Mouse (Mus musculus): ENCODE measurements at regions not wholly inside any gene's neighbourhood (a gene's known extent, or its start where the extent isn't known, plus 50 kb on each side); places are given as distances from the start of the nearest gene placed in this dataset.
"Not testable (repeated sequence)": the region's sequence is repeated elsewhere in the genome, so short reads cannot be mapped to it uniquely, and the experiment has no call there.

- no peaks in the 10 kb centered on the region for H3K27me3 ChIP-seq (ENCODE audit: low read depth, poor library complexity, severe bottlenecking)
- H3K36me3 ChIP-seq, result no peaks in the 10 kb centered on the region
- no peak overlapping the region for H3K27ac ChIP-seq (replicated peaks)
- H3K4me3 ChIP-seq, result no peak overlapping the region
- 88% methylated on average over 4 of the region's 4 CpGs for WGBS
- H3K4me1 ChIP-seq, result no peaks in the 10 kb centered on the region
- no peaks in the 10 kb centered on the region for H3K9me3 ChIP-seq (replicated peaks)
- DNase-seq (ENCODE audit: low spot score), result no peak
These were observed 151.0 kb upstream of the 2610301B20Rik start for GRCm38 (mm10) chr4:10723341-10723740.

- H3K9me3 ChIP-seq (replicated peaks), result no peaks in the 10 kb centered on the region
- no peaks in the 10 kb centered on the region for H3K36me3 ChIP-seq
- no peaks in the 10 kb centered on the region for H3K27me3 ChIP-seq (ENCODE audit: low read depth, poor library complexity, severe bottlenecking)
- no peaks in the 10 kb centered on the region for H3K4me1 ChIP-seq
- 89% methylated on average over 3 of the region's 3 CpGs for WGBS
- DNase-seq (ENCODE audit: low spot score), result no peak
- no peak overlapping the region for H3K4me3 ChIP-seq
- no peak overlapping the region for H3K27ac ChIP-seq (replicated peaks)
These were observed 146.4 kb upstream of the 2610301B20Rik start for GRCm38 (mm10) chr4:10727894-10728293.

- Histone ChIP-seq H3K4me3 (no peak overlapping the region), H3K9me3 (replicated peaks) (no peaks in the 10 kb centered on the region), H3K36me3 (no peaks in the 10 kb centered on the region), H3K27me3 (ENCODE audit: low read depth, poor library complexity, severe bottlenecking) (no peaks in the 10 kb centered on the region), H3K27ac (replicated peaks) (no peak overlapping the region), H3K4me1 (no peaks in the 10 kb centered on the region)
- WGBS, result 98% methylated on average over 3 of the region's 3 CpGs
- no peak for DNase-seq (ENCODE audit: low spot score)
These were observed 129.1 kb upstream of the 2610301B20Rik start for GRCm38 (mm10) chr4:10745207-10745606.

- no peak overlapping the region for H3K27ac ChIP-seq (replicated peaks)
- no peaks in the 10 kb centered on the region for H3K4me1 ChIP-seq
- no peak overlapping the region for H3K4me3 ChIP-seq
- H3K9me3 ChIP-seq (replicated peaks), result no peaks in the 10 kb centered on the region
- 93% methylated on average over 8 of the region's 8 CpGs for WGBS
- no peaks in the 10 kb centered on the region for H3K36me3 ChIP-seq
- no peaks in the 10 kb centered on the region for H3K27me3 ChIP-seq (ENCODE audit: low read depth, poor library complexity, severe bottlenecking)
- no peak for DNase-seq (ENCODE audit: low spot score)
These were observed 125.5 kb upstream of the 2610301B20Rik start for GRCm38 (mm10) chr4:10748816-10749215.

GRCm38 (mm10) chr4:10750377-10751062, 123.8 kb upstream of the 2610301B20Rik start:
- not testable (repeated sequence) for H3K27me3 ChIP-seq (ENCODE audit: low read depth, poor library complexity, severe bottlenecking); DNase-seq (ENCODE audit: low spot score); H3K4me3 ChIP-seq; H3K9me3 ChIP-seq (replicated peaks); H3K27ac ChIP-seq (replicated peaks); H3K4me1 ChIP-seq; H3K36me3 ChIP-seq
- 61% methylated on average over 6 of the region's 6 CpGs for WGBS

- no peak overlapping the region for H3K27ac ChIP-seq (replicated peaks)
- 82% methylated on average over 5 of the region's 5 CpGs for WGBS
- H3K36me3 ChIP-seq, result no peaks in the 10 kb centered on the region
- H3K4me3 ChIP-seq, result no peak overlapping the region
- H3K4me1 ChIP-seq, result no peaks in the 10 kb centered on the region
- no peak for DNase-seq (ENCODE audit: low spot score)
- no peaks in the 10 kb centered on the region for H3K9me3 ChIP-seq (replicated peaks)
- H3K27me3 ChIP-seq (ENCODE audit: low read depth, poor library complexity, severe bottlenecking), result no peaks in the 10 kb centered on the region
These were observed 121.1 kb upstream of the 2610301B20Rik start for GRCm38 (mm10) chr4:10753176-10753575.

- Histone ChIP-seq H3K27me3 (ENCODE audit: low read depth, poor library complexity, severe bottlenecking) (no peaks in the 10 kb centered on the region), H3K36me3 (no peaks in the 10 kb centered on the region), H3K4me3 (no peak overlapping the region), H3K4me1 (no peaks in the 10 kb centered on the region), H3K27ac (replicated peaks) (no peak overlapping the region), H3K9me3 (replicated peaks) (no peaks in the 10 kb centered on the region)
- 93% methylated on average over 4 of the region's 4 CpGs for WGBS
- no peak for DNase-seq (ENCODE audit: low spot score)
These were observed 114.8 kb upstream of the 2610301B20Rik start for GRCm38 (mm10) chr4:10759491-10759890.

- H3K27me3 ChIP-seq (ENCODE audit: low read depth, poor library complexity, severe bottlenecking), result no peaks in the 10 kb centered on the region
- H3K4me1 ChIP-seq, result no peaks in the 10 kb centered on the region
- DNase-seq (ENCODE audit: low spot score), result no peak
- H3K27ac ChIP-seq (replicated peaks), result no peak overlapping the region
- no peaks in the 10 kb centered on the region for H3K9me3 ChIP-seq (replicated peaks)
- no peak overlapping the region for H3K4me3 ChIP-seq
- 85% methylated on average over 6 of the region's 6 CpGs for WGBS
- H3K36me3 ChIP-seq, result no peaks in the 10 kb centered on the region
These were observed 106.6 kb upstream of the 2610301B20Rik start for GRCm38 (mm10) chr4:10767676-10768075.

GRCm38 (mm10) chr4:10770026-10770643, 104.2 kb upstream of the 2610301B20Rik start:
- no peak for DNase-seq (ENCODE audit: low spot score)
- Histone ChIP-seq H3K27ac (replicated peaks) (no peak overlapping the region), H3K4me1 (no peaks in the 10 kb centered on the region), H3K27me3 (ENCODE audit: low read depth, poor library complexity, severe bottlenecking) (no peaks in the 10 kb centered on the region), H3K4me3 (no peak overlapping the region), H3K9me3 (replicated peaks) (no peaks in the 10 kb centered on the region), H3K36me3 (no peaks in the 10 kb centered on the region)
- WGBS, result 92% methylated on average over 13 of the region's 13 CpGs

- H3K9me3 ChIP-seq (replicated peaks), result no peaks in the 10 kb centered on the region
- no peak overlapping the region for H3K4me3 ChIP-seq
- no peak overlapping the region for H3K27ac ChIP-seq (replicated peaks)
- no peak for DNase-seq (ENCODE audit: low spot score)
- no peaks in the 10 kb centered on the region for H3K36me3 ChIP-seq
- H3K4me1 ChIP-seq, result no peaks in the 10 kb centered on the region
- no peaks in the 10 kb centered on the region for H3K27me3 ChIP-seq (ENCODE audit: low read depth, poor library complexity, severe bottlenecking)
- 48% methylated on average over 3 of the region's 3 CpGs for WGBS
These were observed 99.6 kb upstream of the 2610301B20Rik start for GRCm38 (mm10) chr4:10774557-10775215.

GRCm38 (mm10) chr4:10786701-10787100, 87.6 kb upstream of the 2610301B20Rik start:
- no peaks in the 10 kb centered on the region for H3K9me3 ChIP-seq (replicated peaks)
- no peaks in the 10 kb centered on the region for H3K36me3 ChIP-seq
- H3K4me3 ChIP-seq, result no peak overlapping the region
- no peak for DNase-seq (ENCODE audit: low spot score)
- H3K4me1 ChIP-seq, result no peaks in the 10 kb centered on the region
- H3K27ac ChIP-seq (replicated peaks), result no peak overlapping the region
- no peaks in the 10 kb centered on the region for H3K27me3 ChIP-seq (ENCODE audit: low read depth, poor library complexity, severe bottlenecking)
- 83% methylated on average over 2 of the region's 2 CpGs for WGBS

GRCm38 (mm10) chr4:10788306-10788705, 86.0 kb upstream of the 2610301B20Rik start:
- H3K27me3 ChIP-seq (ENCODE audit: low read depth, poor library complexity, severe bottlenecking), result no peaks in the 10 kb centered on the region
- no peak for DNase-seq (ENCODE audit: low spot score)
- no peaks in the 10 kb centered on the region for H3K36me3 ChIP-seq
- H3K4me1 ChIP-seq, result no peaks in the 10 kb centered on the region
- H3K27ac ChIP-seq (replicated peaks), result no peak overlapping the region
- no peak overlapping the region for H3K4me3 ChIP-seq
- no peaks in the 10 kb centered on the region for H3K9me3 ChIP-seq (replicated peaks)

GRCm38 (mm10) chr4:10789141-10789540, 85.2 kb upstream of the 2610301B20Rik start:
- H3K27ac ChIP-seq (replicated peaks), result no peak overlapping the region
- H3K4me3 ChIP-seq, result no peak overlapping the region
- H3K4me1 ChIP-seq, result no peaks in the 10 kb centered on the region
- no peaks in the 10 kb centered on the region for H3K27me3 ChIP-seq (ENCODE audit: low read depth, poor library complexity, severe bottlenecking)
- DNase-seq (ENCODE audit: low spot score), result no peak
- no peaks in the 10 kb centered on the region for H3K36me3 ChIP-seq
- 90% methylated on average over 3 of the region's 3 CpGs for WGBS
- no peaks in the 10 kb centered on the region for H3K9me3 ChIP-seq (replicated peaks)

Measured in midbrain, embryonic 10.5 days (tissue).